Mouse (Mus musculus): ENCODE data around the gene Rit1. TPM values are rescaled to one million over a fixed set of nuclear protein-coding genes. Genes with fewer than 3 reads are reported as not detected.
"Not testable (repeated sequence)": the region's sequence is repeated elsewhere in the genome, so short reads cannot be mapped to it uniquely, and the experiment has no call there.

The Rit1 gene
- total RNA-seq, 4 experiments from 2014 or later, result 18.4 to 27.6 (median 20.6) TPM

- peak; percentile 39 to 47 for DNase-seq (ENCODE audit: low spot score in 2 of 2)
Observed at GRCm38 (mm10) chr3:88738641-88739040, 22.0 kb downstream of the Rit1 start.

- DNase-seq (ENCODE audit: low spot score in 2 of 2), result no peak
Observed at GRCm38 (mm10) chr3:88740147-88740546, 23.5 kb downstream of the Rit1 start.

DNA sequence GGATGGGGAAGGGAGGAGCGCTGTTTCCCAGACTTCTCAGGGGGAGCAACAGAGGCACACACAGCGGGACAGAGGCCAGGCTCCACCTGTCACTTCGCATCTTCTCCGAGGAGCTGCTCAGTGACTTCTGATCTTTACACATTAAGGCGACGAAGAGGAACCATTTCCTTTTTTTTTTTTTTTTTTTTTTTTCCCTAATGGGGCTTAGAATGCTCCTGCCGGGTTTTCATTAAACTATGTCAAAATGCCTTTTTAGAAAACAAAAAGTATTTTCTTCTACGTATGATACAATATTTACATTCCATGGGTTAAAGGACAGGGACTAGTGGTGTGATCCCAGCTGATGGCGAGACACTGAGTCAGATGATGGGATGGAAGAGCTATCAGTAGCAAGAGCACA, 28.9 kb downstream of the Rit1 start:
- no peak for DNase-seq (ENCODE audit: low spot score in 2 of 2)

- no peak for DNase-seq (ENCODE audit: low spot score in 2 of 2)
Observed at GRCm38 (mm10) chr3:88746139-88746870, 29.7 kb downstream of the Rit1 start.

DNA sequence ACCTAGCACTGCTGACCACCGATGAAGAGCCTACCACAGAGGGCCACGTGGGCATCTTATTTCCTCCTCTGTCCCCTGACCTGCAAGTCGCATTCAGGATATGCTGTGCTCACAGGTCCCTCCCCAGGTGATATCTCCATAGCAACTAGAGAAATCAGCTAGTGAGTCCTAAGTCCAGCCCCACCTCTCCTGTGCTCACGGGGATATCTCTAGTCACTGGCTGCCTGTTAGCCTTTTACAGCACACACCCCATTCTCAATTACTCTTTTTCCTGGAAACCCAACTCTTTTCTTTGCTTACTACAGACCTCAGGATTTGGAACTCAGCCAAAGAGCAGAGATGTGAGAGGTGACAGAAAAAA, 30.2 kb downstream of the Rit1 start:
- DNase-seq (ENCODE audit: low spot score in 2 of 2), result no peak

- DNase-seq (ENCODE audit: low spot score in 2 of 2), result no peak
Observed at GRCm38 (mm10) chr3:88754283-88754682, 37.6 kb downstream of the Rit1 start.

DNA sequence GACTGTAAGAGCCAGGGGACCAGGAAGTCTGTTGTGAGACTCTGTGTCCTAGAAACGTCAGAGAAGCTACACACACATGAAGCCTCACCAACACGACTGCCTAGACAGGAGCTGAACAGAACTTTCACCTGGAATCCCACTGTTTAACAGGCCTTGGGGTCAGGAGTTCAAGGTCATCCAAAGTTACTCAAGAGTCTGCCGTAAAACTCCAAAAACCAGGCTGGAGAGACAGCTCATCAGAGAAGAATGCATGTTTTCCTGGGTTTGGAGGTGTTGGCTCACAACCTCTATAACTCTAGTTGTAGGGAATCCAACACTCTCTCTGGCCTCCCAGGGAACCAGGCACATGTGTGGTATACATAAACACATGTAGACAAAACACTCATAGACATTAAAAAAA, 38.9 kb downstream of the Rit1 start:
- no peak for DNase-seq (ENCODE audit: low spot score in 2 of 2)

DNA sequence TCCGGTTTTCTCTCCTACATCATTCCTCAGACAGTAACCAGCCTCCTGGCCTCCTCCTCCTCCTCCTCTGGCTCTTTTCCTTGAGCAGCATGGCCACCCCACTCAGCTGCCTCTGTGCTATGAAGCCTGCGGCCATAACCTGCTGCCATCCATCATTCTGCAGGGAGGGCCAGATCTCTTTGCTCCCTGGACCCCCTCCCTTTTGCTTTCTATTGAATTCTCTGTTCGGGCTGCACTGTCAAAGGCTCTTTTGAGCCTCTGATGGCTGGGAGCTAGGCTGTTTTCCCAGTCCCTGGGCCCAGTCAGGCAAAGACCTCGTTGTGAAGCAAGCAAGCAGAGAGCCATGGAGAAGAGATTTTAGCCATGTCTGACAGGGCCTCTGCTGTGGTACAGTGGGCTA, 39.6 kb downstream of the Rit1 start:
- no peak for DNase-seq (ENCODE audit: low spot score in 2 of 2)

DNA sequence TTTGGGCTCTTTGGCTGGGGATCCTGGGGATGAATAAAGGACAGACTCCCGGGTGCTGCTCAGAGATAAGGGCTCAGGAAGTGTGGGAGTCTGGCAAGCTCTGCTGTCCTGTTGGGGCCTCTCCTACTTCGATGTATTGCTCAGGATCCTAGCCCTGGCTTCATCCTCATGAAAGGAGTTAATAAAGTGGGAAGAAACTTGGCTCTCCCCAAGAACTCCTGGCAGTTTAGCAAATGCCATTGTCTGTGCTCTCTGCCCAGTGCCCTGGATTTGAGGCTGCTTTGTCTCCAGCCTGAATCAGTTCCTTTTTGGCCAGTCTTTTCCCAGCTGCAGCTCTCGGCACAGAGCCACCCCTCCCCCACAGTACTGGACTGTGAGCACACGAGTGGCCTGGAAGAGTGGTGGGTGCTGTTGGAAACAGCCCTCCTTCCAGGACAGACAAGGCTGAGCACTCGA, 41.4 kb downstream of the Rit1 start:
- DNase-seq (ENCODE audit: low spot score in 2 of 2), result peak; percentile 15 to 52

DNA sequence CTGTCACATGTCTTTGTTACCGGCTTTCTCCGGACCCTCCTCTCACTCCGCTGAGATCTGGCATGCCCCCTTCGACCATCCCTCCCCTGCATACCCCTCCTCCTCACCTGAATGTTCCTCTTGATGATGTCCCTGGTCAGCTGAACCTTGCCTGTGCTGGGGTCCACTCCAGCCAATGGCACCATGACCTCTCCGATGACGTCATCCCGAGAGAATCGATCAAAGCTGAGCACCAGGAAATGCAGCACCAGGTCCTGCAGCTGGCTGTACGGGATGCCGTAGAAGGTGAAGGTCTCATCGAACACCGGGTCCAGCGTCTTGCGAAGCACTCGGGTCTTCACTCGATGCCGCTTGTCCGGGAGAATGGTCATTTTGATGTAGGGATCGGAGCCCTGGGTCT, 45.0 kb downstream of the Rit1 start:
- DNase-seq (ENCODE audit: low spot score in 2 of 2), result no peak

DNA sequence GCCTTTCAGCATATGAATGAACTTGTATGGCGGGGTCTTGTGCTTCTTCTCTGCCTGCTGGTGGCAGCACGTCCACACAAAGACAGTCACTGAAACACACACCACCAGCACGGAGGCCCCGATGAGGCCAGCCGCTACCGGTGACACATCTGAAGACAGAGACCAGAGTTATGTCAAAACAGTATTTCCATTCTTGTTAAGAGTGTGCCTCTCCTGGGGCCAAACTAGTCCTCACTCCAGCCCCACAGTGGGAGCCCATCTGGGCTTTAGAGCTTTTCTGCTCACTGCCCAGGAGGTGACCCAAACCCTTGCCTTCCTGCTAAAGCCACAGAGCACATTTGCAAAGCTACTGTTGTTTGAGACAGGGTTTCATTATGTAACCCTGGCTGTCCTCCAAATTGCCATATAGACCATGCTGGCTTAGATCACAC, 45.8 kb downstream of the Rit1 start:
- no peak for DNase-seq (ENCODE audit: low spot score in 2 of 2)

- peak; percentile 8 to 24 for DNase-seq (ENCODE audit: low spot score in 2 of 2)
Observed at GRCm38 (mm10) chr3:88771189-88771940, 54.7 kb downstream of the Rit1 start.

DNA sequence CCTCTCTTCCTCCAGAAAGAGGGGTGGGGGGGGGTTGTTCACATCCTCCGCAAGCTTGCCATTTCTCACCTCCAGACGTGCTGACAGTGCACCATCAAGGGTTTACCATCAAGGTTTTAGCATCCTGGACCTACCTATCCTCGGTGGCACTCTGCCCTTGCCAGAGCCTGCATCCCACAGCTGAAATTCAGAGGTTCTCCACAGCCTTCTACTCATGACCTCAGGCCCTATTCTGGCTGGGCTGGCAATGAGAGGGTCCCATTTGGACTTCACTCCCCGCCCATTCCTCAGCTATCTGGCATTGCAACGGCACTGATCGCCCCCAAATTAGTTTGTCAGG, 55.3 kb downstream of the Rit1 start:
- DNase-seq (ENCODE audit: low spot score in 2 of 2), result not testable (repeated sequence)

GRCm38 (mm10) chr3:88772399-88772798, 55.8 kb downstream of the Rit1 start:
- DNase-seq (ENCODE audit: low spot score in 2 of 2), result peak; percentile 82 to 84

DNA sequence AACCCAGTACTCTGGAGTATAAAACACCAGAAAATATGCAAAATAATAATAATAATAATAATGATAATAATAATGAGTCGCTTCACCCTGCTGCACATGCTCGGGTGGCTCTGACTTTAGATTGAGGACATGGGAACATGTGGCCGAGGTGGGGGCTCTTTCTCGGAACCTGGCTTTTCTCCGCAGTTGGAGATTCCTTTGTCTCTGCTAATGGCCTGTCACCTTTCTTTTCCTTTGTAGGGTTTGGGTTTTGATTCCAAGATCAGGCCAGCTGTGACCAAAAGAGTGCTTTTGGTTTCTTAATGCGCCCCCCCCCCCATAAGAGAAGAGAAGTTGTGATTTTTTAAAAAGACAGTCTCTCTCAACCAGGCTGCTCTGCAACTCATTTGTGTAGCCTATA, 56.5 kb downstream of the Rit1 start:
- DNase-seq (ENCODE audit: low spot score in 2 of 2), result not testable (repeated sequence)

DNA sequence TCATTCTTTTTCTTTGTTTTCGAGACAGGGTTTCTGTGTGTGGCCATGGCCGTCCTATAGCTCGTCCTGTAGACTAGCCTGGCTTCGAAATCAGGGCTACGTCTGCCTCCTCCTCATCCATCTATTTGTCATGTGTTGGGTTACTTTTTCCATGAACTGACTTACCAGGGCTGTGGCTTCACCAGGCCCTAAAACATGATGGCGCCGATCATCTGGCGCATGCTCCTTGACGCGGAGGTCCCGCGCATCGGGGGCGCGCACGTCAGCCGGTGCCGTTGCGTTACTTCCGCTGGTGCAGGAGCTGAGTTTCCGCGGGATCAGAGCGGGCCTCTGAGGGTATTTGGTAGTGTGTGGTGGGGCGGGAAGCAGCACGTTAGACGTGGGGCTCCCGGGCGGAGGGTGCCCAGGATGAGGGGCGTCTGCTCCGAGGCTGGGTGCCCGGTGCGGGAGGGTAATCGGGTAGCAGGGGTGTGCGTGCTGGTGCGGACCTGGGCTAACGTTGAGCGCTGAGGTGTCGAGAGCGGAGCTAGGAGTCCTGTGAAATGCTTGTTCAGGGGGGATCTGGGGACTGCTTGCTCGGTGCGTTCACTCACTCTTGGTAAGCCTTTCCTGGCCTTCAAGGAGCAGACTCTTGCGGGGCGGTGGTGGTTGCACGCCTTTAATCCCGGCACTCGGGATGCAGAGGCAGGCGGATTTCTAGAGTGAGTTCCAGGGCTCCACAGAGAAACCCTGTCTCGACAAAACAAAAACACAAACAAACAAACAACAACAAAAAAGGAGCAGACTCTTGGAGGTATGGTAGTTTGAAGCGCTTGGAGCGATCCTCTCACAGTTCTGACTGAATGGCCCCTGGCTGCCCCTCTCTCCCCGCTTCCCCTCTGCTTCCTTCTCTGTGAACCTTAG, 58.6 kb downstream of the Rit1 start, which contains the start of gene Syt11:
TSS of gene Syt11 (minus strand) at position 226 of the 903 bp plus-strand sequence.
- not testable (repeated sequence) for DNase-seq (ENCODE audit: low spot score in 2 of 2)

Other genes starting within 250 kb of the Rit1 start
- gene Lmna, start 206.9 kb upstream of the Rit1 start, total RNA-seq (2022), result 10 to 100 TPM; 59.0 to 76.0 (median 67.8) TPM
- gene Mex3a, start 184.4 kb upstream of the Rit1 start, total RNA-seq (2022), result under 1 TPM; 0.07 to 0.31 (median 0.15) TPM
- gene Rab25, start 168.5 kb upstream of the Rit1 start, total RNA-seq (2022), result not detected
- gene Lamtor2, start 163.8 kb upstream of the Rit1 start, total RNA-seq (2022), result 10 to 100 TPM; 83.0 to 95.4 (median 86.1) TPM
- 100 to 1,000 TPM in 1 of 4 experiments, 10 to 100 TPM in 3; 91.9 to 112 (median 94.6) TPM for gene Ubqln4, start 163.1 kb upstream of the Rit1 start, total RNA-seq (2022)
- gene Ssr2, start 141.0 kb upstream of the Rit1 start, total RNA-seq (2022), result 10 to 100 TPM; 41.5 to 44.9 (median 43.1) TPM
- gene Arhgef2, start 110.9 kb upstream of the Rit1 start, total RNA-seq (2022), result 10 to 100 TPM; 13.5 to 19.0 (median 16.6) TPM
- gene Rxfp4, start 63.7 kb upstream of the Rit1 start, total RNA-seq (2022), result not detected
- gene Khdc4, start 31.0 kb upstream of the Rit1 start, total RNA-seq (2022), result 10 to 100 TPM; 15.5 to 19.1 (median 17.7) TPM
- 1 to 10 TPM; 4.0 to 6.3 (median 4.6) TPM for gene Syt11, start 58.3 kb downstream of the Rit1 start, total RNA-seq (2022)
- 10 to 100 TPM; 12.5 to 16.1 (median 16.0) TPM for gene Gon4l, start 118.4 kb downstream of the Rit1 start, total RNA-seq (2022)
- 1 to 10 TPM; 6.6 to 8.3 (median 7.7) TPM for gene Msto1, start 197.2 kb downstream of the Rit1 start, total RNA-seq (2022)
- 10 to 100 TPM; 29.8 to 38.9 (median 33.9) TPM for gene Ash1l, start 233.8 kb downstream of the Rit1 start, total RNA-seq (2022)
- gene Dap3, start 234.3 kb downstream of the Rit1 start, total RNA-seq (2022), result 10 to 100 TPM; 56.7 to 77.4 (median 71.4) TPM

Measured in gastrocnemius, adult 8-10 months (tissue).